Comparison of ENCODE assay signal across 8 mouse cellular contexts in genomic region chr11:86472771-86473171, GRCm38 (mm10). TPM values are rescaled to one million over a fixed set of nuclear protein-coding genes. Genes with fewer than 3 reads are reported as not detected.
DNase-seq lines count a peak whose midpoint lies in the region; ATAC-seq lines count a peak whose summit lies in the region.

No protein-coding gene starts in this region.

- no peak for ATAC-seq in lung, embryonic 15.5 days (ENCODE audit: borderline replicate concordance, extremely low read depth, low FRiP score, low TSS enrichment)
- ATAC-seq in embryonic facial prominence, embryonic 13.5 days (ENCODE audit: insufficient number of reproducible peaks, insufficient read depth, low FRiP score, low TSS enrichment, low read depth): no peak

- no peaks in the 10 kb centered on the region for H3K9me3 ChIP-seq in lung, embryonic 15.5 days
- H3K9me3 ChIP-seq in embryonic facial prominence, embryonic 13.5 days: no peaks in the 10 kb centered on the region

- no peaks in the 10 kb centered on the region for H3K27me3 ChIP-seq in lung, embryonic 15.5 days
- H3K27me3 ChIP-seq in embryonic facial prominence, embryonic 13.5 days: no peaks in the 10 kb centered on the region

- H3K36me3 ChIP-seq in lung, embryonic 15.5 days: no peaks in the 10 kb centered on the region
- H3K36me3 ChIP-seq in embryonic facial prominence, embryonic 13.5 days: no peaks in the 10 kb centered on the region

- H3K4me3 ChIP-seq in lung, embryonic 15.5 days: peak overlapping the region; percentile 13
- peak overlapping the region; percentile 14 for H3K4me3 ChIP-seq in embryonic facial prominence, embryonic 13.5 days

- peak overlapping the region; percentile 48 for H3K4me2 ChIP-seq in lung, embryonic 15.5 days
- H3K4me2 ChIP-seq in embryonic facial prominence, embryonic 13.5 days: peak overlapping the region; percentile 52

- DNase-seq in adrenal gland, postnatal 10 days: peak; percentile 30
- DNase-seq in adrenal gland, adult 18-20 months (ENCODE audit: low spot score in 2 of 2): no peak
- no peak for DNase-seq in lung, postnatal 4 days
- peak; percentile 24 for DNase-seq in hindlimb bud, embryonic 11.5 days (ENCODE audit: extremely low spot score, low read depth, low spot score)
- peak; percentile 35 for DNase-seq in naive thymus-derived CD4-positive, alpha-beta T cell, adult 2 months (ENCODE audit: low read depth)
- no peak for DNase-seq in testis, postnatal 10 days (ENCODE audit: low spot score)

- WGBS in lung, embryonic 15.5 days: 10% methylated on average over 7 of the region's 7 CpGs
- 11% methylated on average over 7 of the region's 7 CpGs for WGBS in embryonic facial prominence, embryonic 13.5 days

- peaks cover 10% of the 10 kb centered on the region for H3K4me1 ChIP-seq in lung, embryonic 15.5 days
- peaks cover 15% of the 10 kb centered on the region; the same call in 1 of the 2 replicates for H3K4me1 ChIP-seq in embryonic facial prominence, embryonic 13.5 days

- H3K9ac ChIP-seq in lung, embryonic 15.5 days: 0 out of 2 replicates have a peak overlapping the region, but pooled peaks have one; percentile 1
- 0 out of 2 replicates have a peak overlapping the region, but pooled peaks have one; percentile 36 for H3K9ac ChIP-seq in embryonic facial prominence, embryonic 13.5 days

- H3K27ac ChIP-seq in lung, embryonic 15.5 days: peak overlapping the region; percentile 8
- H3K27ac ChIP-seq in embryonic facial prominence, embryonic 13.5 days: peak overlapping the region; percentile 76

RNA-seq across cellular contexts. Expression of gene Rnft1, which starts 11.7 kb away (rescaled TPM):
- total RNA-seq in adrenal gland, postnatal 10 days (2021): 10 to 100 TPM; 37.2 to 37.7 TPM
- total RNA-seq in adrenal gland, adult 18-20 months (2021): 10 to 100 TPM; 32.2 to 42.1 TPM
- 48.3 and 52.3 TPM in 2 replicates for polyA plus RNA-seq in lung, embryonic 15.5 days (2015; fragmentation: Nextera tagmentation; extraction: Ambion mirVana)
- polyA plus RNA-seq in embryonic facial prominence, embryonic 13.5 days (2015; fragmentation: Nextera tagmentation; extraction: Ambion mirVana): 36.0 and 38.6 TPM in 2 replicates

Comparison
In these comparisons a context has a peak if more than half of its experiments do, and no peak if none do; other contexts are left out.
1. DNase-seq: peak in adrenal gland, postnatal 10 days (single experiment), hindlimb bud, embryonic 11.5 days (single experiment) and naive thymus-derived CD4-positive, alpha-beta T cell, adult 2 months (single experiment); none in adrenal gland, adult 18-20 months (0 of 2), lung, postnatal 4 days (0 of 2) and testis, postnatal 10 days (single experiment).